Mouse (Mus musculus) midbrain, postnatal 0 days (tissue): ENCODE data around the gene Plekhm2. TPM values are rescaled to one million over a fixed set of nuclear protein-coding genes. Genes with fewer than 3 reads are reported as not detected.

Experiments used
- ATAC-seq: fragments of 200-750 bp; cut with Nextera tagmentation; 2 replicates; pipeline ENCODE4 v1.8.0; 2017; ENCODE audit warnings: moderate number of reproducible peaks, mild to moderate bottlenecking, moderate TSS enrichment, moderate library complexity; ENCODE audit not compliant: low FRiP score
- DNase-seq: peaks from one replicate; pipeline ENCODE4 v3.0.0-alpha.2; 2015; ENCODE audit warnings: low spot score
- H3K27ac ChIP-seq: fragments of 300-500 bp; sonication (generic); 2 replicates; pipeline ENCODE4 v1.5.1; 2014; ENCODE audit warnings: low read depth, mild to moderate bottlenecking, low read length, mixed read lengths
- H3K27me3 ChIP-seq: fragments of 300-500 bp; sonication (generic); 2 replicates; pipeline ENCODE4 v1.6.1; 2014; ENCODE audit warnings: low read length, control low read depth, mixed read lengths; ENCODE audit not compliant: insufficient read depth
- H3K36me3 ChIP-seq: fragments of 300-500 bp; sonication (generic); 2 replicates; pipeline ENCODE4 v1.6.1; 2014; ENCODE audit warnings: low read length, control low read depth, mixed read lengths; ENCODE audit not compliant: insufficient read depth
- H3K4me1 ChIP-seq: fragments of 300-500 bp; sonication (generic); 2 replicates; pipeline ENCODE4 v1.6.1; 2014; ENCODE audit warnings: mild to moderate bottlenecking, control low read depth, antibody characterized with exemption, low read length, mixed read lengths; ENCODE audit not compliant: insufficient read depth
- H3K4me2 ChIP-seq: fragments of 300-500 bp; sonication (generic); 2 replicates; pipeline ENCODE4 v1.6.1; 2014; ENCODE audit warnings: low read depth, mild to moderate bottlenecking, low read length, mixed read lengths; ENCODE audit not compliant: poor library complexity, severe bottlenecking
- H3K4me3 ChIP-seq: fragments of 300-500 bp; sonication (generic); 2 replicates; pipeline ENCODE4 v1.5.1; 2014; ENCODE audit warnings: low read depth, mild to moderate bottlenecking, low read length, moderate library complexity
- H3K9ac ChIP-seq: fragments of 300-500 bp; sonication (generic); replicated peaks from 2 replicates; pipeline ENCODE4 v1.6.1; 2014; ENCODE audit warnings: mild to moderate bottlenecking, low read length, moderate library complexity, mixed read lengths; ENCODE audit not compliant: poor library complexity, severe bottlenecking
- H3K9me3 ChIP-seq: fragments of 300-500 bp; sonication (generic); 2 replicates; pipeline ENCODE4 v1.6.1; 2016; ENCODE audit warnings: low read length, control low read depth
- CTCF ChIP-seq: IDR thresholded peaks from 2 replicates; pipeline ENCODE4 v1.5.1; 2016; ENCODE audit warnings: antibody characterized with exemption, mild to moderate bottlenecking
- WGBS: fragments of 180-500 bp; shearing (Covaris S2); extraction: QIAGEN DNeasy Blood & Tissue Kit; methylation state at CpG from one replicate; pipeline ENCODE4 v1.1.7; 2014; 5-methylcytosine and 5-hydroxymethylcytosine counted together
- polyA plus RNA-seq: library from polyadenylated mRNA; unstranded; fragments of >200 nt; fragmentation: Nextera tagmentation; extraction: Ambion mirVana; gene quantifications from 2 replicates; pipeline ENCODE4 v1.2.1, GENCODE M21; 2015
- total RNA-seq: library from RNA; depleted of rRNA; stranded (reverse); fragments of >200 nt; gene quantifications from 2 replicates; pipeline ENCODE4 v1.2.3, GENCODE M21; 2014

The Plekhm2 gene
- total and polyA plus RNA-seq, 2 experiments from 2014 or later = 6.9 to 40.0 TPM

GRCm38 (mm10) chr4:141635991-141636390, 28.7 kb downstream of the Plekhm2 start:
- no peak for ATAC-seq
- no peaks in the 10 kb centered on the region for H3K4me1 ChIP-seq
- no peak overlapping the region for H3K9ac ChIP-seq
- peaks cover 72% of the 10 kb centered on the region for H3K36me3 ChIP-seq
- H3K27ac ChIP-seq = no peak overlapping the region
- H3K4me2 ChIP-seq = no peak overlapping the region
- no peak for DNase-seq
- no peaks in the 10 kb centered on the region for H3K9me3 ChIP-seq
- no peak for TF ChIP-seq CTCF
- no peak overlapping the region for H3K4me3 ChIP-seq
- no peaks in the 10 kb centered on the region for H3K27me3 ChIP-seq
- WGBS = 80% methylated on average over 9 of the region's 9 CpGs

- H3K4me2 ChIP-seq = no peak overlapping the region
- no peaks in the 10 kb centered on the region for H3K27me3 ChIP-seq
- H3K27ac ChIP-seq = no peak overlapping the region
- no peak overlapping the region for H3K9ac ChIP-seq
- H3K4me1 ChIP-seq = no peaks in the 10 kb centered on the region
- H3K9me3 ChIP-seq = no peaks in the 10 kb centered on the region
- ATAC-seq = no peak
- no peak overlapping the region for H3K4me3 ChIP-seq
- no peak for DNase-seq
- TF ChIP-seq CTCF = no peak
- H3K36me3 ChIP-seq = peaks cover 84% of the 10 kb centered on the region
- 94% methylated on average over 21 of the region's 21 CpGs for WGBS
These were observed 32.4 kb downstream of the Plekhm2 start for GRCm38 (mm10) chr4:141632111-141632873.

GRCm38 (mm10) chr4:141631250-141631649, 33.4 kb downstream of the Plekhm2 start:
- ATAC-seq (no peak), DNase-seq (no peak)
- no peak for TF ChIP-seq CTCF
- Histone ChIP-seq H3K4me3 (no peak overlapping the region), H3K4me2 (no peak overlapping the region), H3K9me3 (no peaks in the 10 kb centered on the region), H3K27me3 (no peaks in the 10 kb centered on the region), H3K27ac (no peak overlapping the region), H3K9ac (no peak overlapping the region), H3K36me3 (peaks cover 81% of the 10 kb centered on the region), H3K4me1 (no peaks in the 10 kb centered on the region)
- 94% methylated on average over 20 of the region's 20 CpGs for WGBS

- no peaks in the 10 kb centered on the region for H3K4me1 ChIP-seq
- no peaks in the 10 kb centered on the region for H3K9me3 ChIP-seq
- no peak overlapping the region for H3K9ac ChIP-seq
- ATAC-seq (no peak), DNase-seq (no peak)
- no peak overlapping the region for H3K4me2 ChIP-seq
- no peak overlapping the region for H3K27ac ChIP-seq
- peaks cover 86% of the 10 kb centered on the region for H3K36me3 ChIP-seq
- TF ChIP-seq CTCF = no peak
- no peak overlapping the region for H3K4me3 ChIP-seq
- 91% methylated on average over 11 of the region's 11 CpGs for WGBS
- no peaks in the 10 kb centered on the region for H3K27me3 ChIP-seq
These were observed 34.7 kb downstream of the Plekhm2 start for GRCm38 (mm10) chr4:141630021-141630420.

GRCm38 (mm10) chr4:141628661-141629060, 36.0 kb downstream of the Plekhm2 start:
- 86% methylated on average over 14 of the region's 14 CpGs for WGBS
- no peaks in the 10 kb centered on the region for H3K27me3 ChIP-seq

GRCm38 (mm10) chr4:141627502-141627901, 37.2 kb downstream of the Plekhm2 start:
- Histone ChIP-seq H3K27ac (no peak overlapping the region), H3K36me3 (peaks cover 71% of the 10 kb centered on the region), H3K4me3 (no peak overlapping the region), H3K4me2 (no peak overlapping the region), H3K27me3 (no peaks in the 10 kb centered on the region), H3K9me3 (no peaks in the 10 kb centered on the region), H3K4me1 (no peaks in the 10 kb centered on the region), H3K9ac (no peak overlapping the region)
- WGBS = 92% methylated on average over 5 of the region's 5 CpGs
- DNase-seq = no peak
- TF ChIP-seq CTCF = no peak
- ATAC-seq = no peak

More at GRCm38 (mm10) chr4:141628661-141629060, 36.0 kb downstream of the Plekhm2 start:
- DNase-seq (no peak), ATAC-seq (no peak)
- no peak for TF ChIP-seq CTCF
- Histone ChIP-seq H3K9ac (no peak overlapping the region), H3K4me2 (no peak overlapping the region), H3K4me3 (no peak overlapping the region), H3K27ac (no peak overlapping the region), H3K4me1 (no peaks in the 10 kb centered on the region), H3K36me3 (peaks cover 79% of the 10 kb centered on the region), H3K9me3 (no peaks in the 10 kb centered on the region)
